Mouse (Mus musculus) olfactory bulb, adult 2 months (tissue): ENCODE data around the gene Dgat2. TPM values are rescaled to one million over a fixed set of nuclear protein-coding genes. Genes with fewer than 3 reads are reported as not detected.

ENCODE experiments used
- H3K27ac ChIP-seq: fragments of 200-500 bp; 2 replicates; pipeline ENCODE4 v1.5.1; 2012; ENCODE audit warnings: low read depth, low read length; ENCODE audit not compliant: insufficient read depth
- H3K4me1 ChIP-seq: fragments of 200-500 bp; 2 replicates; pipeline ENCODE4 v1.6.1; 2012; ENCODE audit warnings: low read length; ENCODE audit not compliant: control insufficient read depth, insufficient read depth
- H3K4me3 ChIP-seq: fragments of 200-500 bp; 2 replicates; pipeline ENCODE4 v1.5.1; 2012; ENCODE audit warnings: mild to moderate bottlenecking, low read depth, low read length, moderate library complexity; ENCODE audit not compliant: insufficient read depth
- CTCF ChIP-seq: fragments of 200-500 bp; IDR thresholded peaks from 2 replicates; pipeline ENCODE4 v1.5.1; 2012; ENCODE audit warnings: low read depth, mild to moderate bottlenecking, low read length, moderate library complexity; ENCODE audit not compliant: insufficient read depth
- POLR2A ChIP-seq: fragments of 200-500 bp; IDR thresholded peaks from 2 replicates; pipeline ENCODE4 v1.6.1; 2012; ENCODE audit warnings: mild to moderate bottlenecking, low read depth, low read length, moderate library complexity; ENCODE audit not compliant: insufficient read depth
- WGBS: fragments of 180-500 bp; shearing (Covaris S2); methylation state at CpG from one replicate; pipeline ENCODE4 v1.1.7; 2018; 5-methylcytosine and 5-hydroxymethylcytosine counted together
- polyA plus RNA-seq: library from polyadenylated mRNA; stranded (reverse); fragments of >200 nt; gene quantifications from 2 replicates; pipeline ENCODE4 v1.2.4, GENCODE M21; 2012; ENCODE audit warnings: low replicate concordance; ENCODE audit not compliant: missing spikeins, insufficient read depth, insufficient read length

Dgat2 gene
- polyA plus RNA-seq, 1 experiment, result not detected

- H3K4me3 ChIP-seq, result no peak overlapping the region
- H3K4me1 ChIP-seq, result no peaks in the 10 kb centered on the region
- WGBS, result 90% methylated on average over 9 of the region's 9 CpGs
- TF ChIP-seq POLR2A (no peak), CTCF (no peak)
- no peak overlapping the region for H3K27ac ChIP-seq
Measured at GRCm38 (mm10) chr7:99199451-99200175, 17.1 kb upstream of the Dgat2 start.

DNA sequence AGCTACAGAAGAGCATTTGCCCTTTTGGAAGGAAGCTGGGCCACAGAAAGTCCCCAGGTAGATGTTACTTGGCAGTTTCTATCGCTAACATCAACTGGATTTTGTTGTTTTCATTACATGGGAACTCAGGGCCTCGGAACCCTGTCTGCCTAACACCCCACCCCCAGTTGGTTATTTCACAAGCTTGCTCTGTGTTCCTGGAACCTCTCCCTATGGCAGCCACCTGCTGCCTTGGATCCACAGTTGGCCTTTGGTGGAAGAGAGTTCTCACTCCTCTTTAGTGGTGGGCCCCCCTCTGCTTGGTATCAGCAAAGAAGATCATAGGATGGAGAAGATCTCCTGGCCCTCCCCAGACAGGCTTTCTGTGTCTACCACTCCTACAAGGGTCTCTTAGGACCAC is 16.3 kb upstream of the Dgat2 start:
- TF ChIP-seq POLR2A, result no peak
- no peak for TF ChIP-seq CTCF
- H3K4me3 ChIP-seq, result no peak overlapping the region
- WGBS, result 89% methylated on average over 2 of the region's 2 CpGs
- no peak overlapping the region for H3K27ac ChIP-seq
- no peaks in the 10 kb centered on the region for H3K4me1 ChIP-seq

DNA sequence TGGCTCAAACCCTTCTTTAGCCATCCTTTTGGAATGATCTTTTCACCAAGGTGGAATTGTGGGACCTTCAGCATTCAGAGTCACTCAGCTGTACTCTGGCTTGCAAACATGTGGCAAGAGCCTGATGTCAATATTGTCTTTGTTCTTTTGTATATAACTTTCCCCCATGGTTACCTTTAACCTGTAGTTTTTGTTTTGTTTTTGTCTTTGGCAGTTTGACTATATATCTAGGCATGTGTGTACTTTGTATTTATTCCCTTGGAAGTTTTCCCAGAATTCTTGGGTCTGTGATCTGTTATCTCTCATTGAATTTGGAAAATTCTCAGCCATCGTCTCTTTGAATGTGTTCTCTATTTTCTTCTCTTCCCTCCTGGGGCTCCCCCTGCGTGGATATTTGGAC is 12.0 kb upstream of the Dgat2 start:
- H3K4me1 ChIP-seq, result no peaks in the 10 kb centered on the region
- 40% methylated on average over 2 of the region's 2 CpGs for WGBS

GRCm38 (mm10) chr7:99193926-99194325 is 11.4 kb upstream of the Dgat2 start:
- TF ChIP-seq CTCF (no peak), POLR2A (no peak)
- WGBS, result 86% methylated on average over 4 of the region's 4 CpGs
- no peak overlapping the region for H3K4me3 ChIP-seq
- H3K27ac ChIP-seq, result no peak overlapping the region
- H3K4me1 ChIP-seq, result no peaks in the 10 kb centered on the region

More for the DNA sequence above, 12.0 kb upstream of the Dgat2 start:
- Histone ChIP-seq H3K27ac (no peak overlapping the region), H3K4me3 (no peak overlapping the region)
- TF ChIP-seq POLR2A, result no peak
- no peak for TF ChIP-seq CTCF

GRCm38 (mm10) chr7:99191411-99191810 is 8.9 kb upstream of the Dgat2 start:
- Histone ChIP-seq H3K4me1 (no peaks in the 10 kb centered on the region), H3K27ac (no peak overlapping the region), H3K4me3 (no peak overlapping the region)
- TF ChIP-seq CTCF, result no peak
- no peak for TF ChIP-seq POLR2A

DNA sequence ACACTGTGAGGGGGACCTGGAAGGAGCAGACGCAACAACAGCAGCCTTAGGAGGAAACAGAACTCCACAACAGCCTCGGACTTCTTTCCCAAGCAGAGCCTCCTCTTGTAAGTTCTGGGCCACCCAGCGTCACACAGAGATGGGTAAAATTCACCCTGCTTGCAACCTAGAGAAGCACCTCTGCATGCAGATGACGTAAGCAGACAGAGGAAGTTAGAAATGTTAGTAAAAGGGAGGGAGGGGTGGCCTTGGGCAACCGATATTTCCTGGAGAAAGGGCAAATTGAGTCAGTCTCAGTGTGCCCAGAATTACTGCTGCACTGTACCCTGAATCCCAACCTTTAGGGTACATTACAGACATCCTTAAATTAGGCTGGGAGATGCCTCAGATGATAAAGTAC is 7.4 kb upstream of the Dgat2 start:
- 90% methylated on average over 5 of the region's 5 CpGs for WGBS
- Histone ChIP-seq H3K4me3 (no peak overlapping the region), H3K4me1 (no peaks in the 10 kb centered on the region), H3K27ac (no peak overlapping the region)
- TF ChIP-seq CTCF (no peak), POLR2A (no peak)

GRCm38 (mm10) chr7:99188630-99189029 is 6.1 kb upstream of the Dgat2 start:
- Histone ChIP-seq H3K4me3 (no peak overlapping the region), H3K27ac (no peak overlapping the region), H3K4me1 (no peaks in the 10 kb centered on the region)
- TF ChIP-seq POLR2A (no peak), CTCF (no peak)
- WGBS, result 87% methylated on average over 6 of the region's 6 CpGs

GRCm38 (mm10) chr7:99187451-99187850 is 4.9 kb upstream of the Dgat2 start:
- H3K4me3 ChIP-seq, result no peak overlapping the region
- TF ChIP-seq POLR2A, result no peak
- no peak for TF ChIP-seq CTCF
- H3K27ac ChIP-seq, result no peak overlapping the region
- 86% methylated on average over 5 of the region's 5 CpGs for WGBS
- H3K4me1 ChIP-seq, result peaks cover 2% of the 10 kb centered on the region; the same call in 1 of the 2 replicates

GRCm38 (mm10) chr7:99185405-99185804 is 2.9 kb upstream of the Dgat2 start:
- no peak overlapping the region for H3K4me3 ChIP-seq
- H3K27ac ChIP-seq, result no peak overlapping the region
- peaks cover 9% of the 10 kb centered on the region for H3K4me1 ChIP-seq
- TF ChIP-seq CTCF (no peak), POLR2A (no peak)
- 92% methylated on average over 3 of the region's 3 CpGs for WGBS

- TF ChIP-seq CTCF, result no peak
- no peak for TF ChIP-seq POLR2A
- H3K27ac ChIP-seq, result no peak overlapping the region
- WGBS, result 76% methylated on average over 6 of the region's 6 CpGs
Measured at GRCm38 (mm10) chr7:99183751-99184150, 1.2 kb upstream of the Dgat2 start.

More at GRCm38 (mm10) chr7:99183751-99184150, 1.2 kb upstream of the Dgat2 start:
- Histone ChIP-seq H3K4me1 (peaks cover 16% of the 10 kb centered on the region), H3K4me3 (no peak overlapping the region)
